Mouse (Mus musculus): ENCODE measurements at regions not wholly inside any gene's neighbourhood (a gene's known extent, or its start where the extent isn't known, plus 50 kb on each side); places are given as distances from the start of the nearest gene placed in this dataset.
A peak's percentile ranks its signal among the peaks of the same experiment; 100 is the strongest.

- DNase-seq = no peak
Observed at GRCm38 (mm10) chr8:25463532-25463931, 639.4 kb upstream of the Adam5 start.

GRCm38 (mm10) chr8:25462492-25462891 lies 638.3 kb upstream of the Adam5 start:
- DNase-seq = no peak

GRCm38 (mm10) chr8:25455644-25456043 lies 631.5 kb upstream of the Adam5 start:
- peak; percentile 64 for DNase-seq

GRCm38 (mm10) chr8:25454972-25455371 lies 630.8 kb upstream of the Adam5 start:
- no peak for DNase-seq

- DNase-seq = peak; percentile 69
Observed at GRCm38 (mm10) chr8:25453826-25454225, 629.7 kb upstream of the Adam5 start.

- no peak for DNase-seq
Observed at GRCm38 (mm10) chr8:25450544-25450943, 626.4 kb upstream of the Adam5 start.

GRCm38 (mm10) chr8:25449590-25449989 lies 625.4 kb upstream of the Adam5 start:
- DNase-seq = peak; percentile 86

GRCm38 (mm10) chr8:25447900-25448299 lies 623.7 kb upstream of the Adam5 start:
- DNase-seq = peak; percentile 83

- DNase-seq = peak; percentile 85
Observed at GRCm38 (mm10) chr8:25445968-25446367, 621.8 kb upstream of the Adam5 start.

GRCm38 (mm10) chr8:25445054-25445453 lies 620.9 kb upstream of the Adam5 start:
- peak; percentile 95 for DNase-seq

- DNase-seq = peak; percentile 83
Observed at GRCm38 (mm10) chr8:25443552-25443951, 619.4 kb upstream of the Adam5 start.

GRCm38 (mm10) chr8:25441057-25441441 lies 616.9 kb upstream of the Adam5 start:
- DNase-seq = no peak

GRCm38 (mm10) chr8:25440391-25441056 lies 616.4 kb upstream of the Adam5 start:
- DNase-seq = peak; percentile 94

- DNase-seq = peak; percentile 96
Observed at GRCm38 (mm10) chr8:25439971-25440370, 615.8 kb upstream of the Adam5 start.

- DNase-seq = no peak
Observed at GRCm38 (mm10) chr8:25438021-25438620, 614.0 kb upstream of the Adam5 start.

- no peak for DNase-seq
Observed at GRCm38 (mm10) chr8:25437178-25437577, 613.0 kb upstream of the Adam5 start.

- no peak for DNase-seq
Observed at GRCm38 (mm10) chr8:25430552-25430951, 606.4 kb upstream of the Adam5 start.

GRCm38 (mm10) chr8:25429846-25430482 lies 605.8 kb upstream of the Adam5 start:
- DNase-seq = no peak

GRCm38 (mm10) chr8:25428761-25429160 lies 604.6 kb upstream of the Adam5 start:
- DNase-seq = no peak

GRCm38 (mm10) chr8:25426207-25426606 lies 602.0 kb upstream of the Adam5 start:
- DNase-seq = no peak

- no peak for DNase-seq
Observed at GRCm38 (mm10) chr8:25421478-25421877, 597.3 kb upstream of the Adam5 start.

GRCm38 (mm10) chr8:25410536-25410935 lies 586.4 kb upstream of the Adam5 start:
- no peak for DNase-seq

- DNase-seq = no peak
Observed at GRCm38 (mm10) chr8:25407862-25408261, 583.7 kb upstream of the Adam5 start.

- no peak for DNase-seq
Observed at GRCm38 (mm10) chr8:25392766-25393166, 568.6 kb upstream of the Adam5 start.
